Mouse (Mus musculus) cerebral cortex, adult 2 months (tissue): ENCODE results near the gene Ift43.

ENCODE experiments used
- WGBS: fragments of 180-500 bp; shearing (Covaris S2); methylation state at CpG from one replicate; pipeline ENCODE4 v1.1.7; 2018; 5-methylcytosine and 5-hydroxymethylcytosine counted together

The Ift43 gene

GRCm38 (mm10) chr12:86175476-86175942 is 93.2 kb downstream of the Ift43 start:
- 61% methylated on average over 12 of the region's 12 CpGs for whole genome bisulfite sequencing

- WGBS, result 84% methylated on average over 11 of the region's 11 CpGs
These were observed 94.5 kb downstream of the Ift43 start for GRCm38 (mm10) chr12:86176675-86177339.

GRCm38 (mm10) chr12:86179266-86179665 is 96.9 kb downstream of the Ift43 start:
- 37% methylated on average over 7 of the region's 7 CpGs for WGBS

- 41% methylated on average over 8 of the region's 8 CpGs for WGBS
These were observed 99.0 kb downstream of the Ift43 start for GRCm38 (mm10) chr12:86181320-86181751.

GRCm38 (mm10) chr12:86181879-86182278 is 99.5 kb downstream of the Ift43 start:
- WGBS, result 76% methylated on average over 2 of the region's 2 CpGs

- 80% methylated on average over 1 of the region's 1 CpGs for WGBS
These were observed 100.1 kb downstream of the Ift43 start for GRCm38 (mm10) chr12:86182414-86182813.

- 84% methylated on average over 5 of the region's 5 CpGs for WGBS
These were observed 105.8 kb downstream of the Ift43 start for GRCm38 (mm10) chr12:86188161-86188560.

- WGBS, result 23% methylated on average over 19 of the region's 19 CpGs
These were observed 107.4 kb downstream of the Ift43 start for GRCm38 (mm10) chr12:86189601-86190323.

- WGBS, result 46% methylated on average over 15 of the region's 15 CpGs
These were observed 109.7 kb downstream of the Ift43 start for GRCm38 (mm10) chr12:86192036-86192449.

GRCm38 (mm10) chr12:86196944-86197343 is 114.6 kb downstream of the Ift43 start:
- 95% methylated on average over 7 of the region's 7 CpGs for WGBS

GRCm38 (mm10) chr12:86203443-86204057 is 121.2 kb downstream of the Ift43 start:
- WGBS, result 89% methylated on average over 8 of the region's 8 CpGs

GRCm38 (mm10) chr12:86211099-86211520 is 128.8 kb downstream of the Ift43 start:
- 7% methylated on average over 19 of the region's 19 CpGs for WGBS
